Mouse (Mus musculus): Measurements from ENCODE around the gene Rgl1. TPM values are rescaled to one million over a fixed set of nuclear protein-coding genes. Genes with fewer than 3 reads are reported as not detected.

The Rgl1 gene
- total RNA-seq, 2 experiments from 2014 or later: 37.0 to 38.2 TPM

DNA sequence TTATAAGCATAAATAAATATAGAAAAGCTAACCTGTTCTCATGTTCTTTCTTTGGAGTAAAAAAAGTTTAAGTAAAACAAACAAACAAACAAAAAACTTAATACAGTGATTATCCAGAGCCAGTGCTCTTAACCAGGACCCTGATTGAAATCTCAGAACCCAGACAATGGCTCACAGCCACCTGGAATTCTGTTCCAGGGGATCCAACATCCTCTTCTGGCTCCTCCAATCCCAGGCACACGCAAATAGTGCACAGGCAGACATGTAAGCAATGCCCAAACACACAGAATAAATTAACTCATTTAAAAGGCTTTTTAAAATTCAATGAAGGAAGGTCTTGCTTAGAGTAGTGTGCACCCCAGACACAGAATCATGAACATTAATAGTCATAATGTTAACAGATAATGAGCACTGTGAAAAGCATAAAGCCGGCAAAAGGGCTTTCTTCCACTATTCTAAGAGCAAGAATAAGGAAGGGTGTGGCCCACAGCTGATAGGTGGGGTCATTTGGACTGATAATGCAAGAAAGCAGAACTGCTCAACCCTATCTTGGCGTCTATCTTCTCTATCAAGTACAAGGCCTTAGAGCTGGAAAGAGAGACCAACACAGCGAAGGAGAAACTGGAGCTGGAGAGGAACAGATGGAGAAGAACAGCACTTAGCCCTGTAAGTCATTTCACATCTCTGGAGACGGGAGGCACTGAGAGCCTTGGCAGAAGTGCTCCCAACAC, 160.1 kb downstream of the Rgl1 start:
- no peak for DNase-seq (ENCODE audit: low spot score)
- intact Hi-C loops (cut with DNase I): loop anchor here (2.0 kb wide), 1 partner anchor 15 kb away; no protein-coding TSS in a partner anchor

DNA sequence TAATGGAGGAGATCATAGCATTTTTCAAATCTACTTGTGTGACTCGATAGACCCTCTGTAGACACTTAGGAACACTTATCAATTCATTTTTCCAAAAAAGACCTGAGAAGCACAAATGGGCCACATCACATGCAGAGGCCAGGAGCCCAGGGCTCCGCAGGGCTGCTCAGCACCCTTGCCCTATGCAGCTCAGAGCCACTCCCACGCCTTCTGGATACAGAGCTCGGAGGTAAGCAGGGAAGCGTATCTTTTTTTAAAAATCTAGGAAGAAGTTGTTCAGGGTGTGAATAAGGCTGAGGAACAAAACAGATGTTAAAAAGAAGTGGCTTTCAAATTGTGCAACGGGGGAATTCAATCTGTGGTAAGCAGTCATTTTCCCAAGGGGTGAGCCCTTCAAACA, 162.0 kb downstream of the Rgl1 start:
- intact Hi-C loops (cut with DNase I): no loop called here
- no peak for DNase-seq (ENCODE audit: low spot score)

DNA sequence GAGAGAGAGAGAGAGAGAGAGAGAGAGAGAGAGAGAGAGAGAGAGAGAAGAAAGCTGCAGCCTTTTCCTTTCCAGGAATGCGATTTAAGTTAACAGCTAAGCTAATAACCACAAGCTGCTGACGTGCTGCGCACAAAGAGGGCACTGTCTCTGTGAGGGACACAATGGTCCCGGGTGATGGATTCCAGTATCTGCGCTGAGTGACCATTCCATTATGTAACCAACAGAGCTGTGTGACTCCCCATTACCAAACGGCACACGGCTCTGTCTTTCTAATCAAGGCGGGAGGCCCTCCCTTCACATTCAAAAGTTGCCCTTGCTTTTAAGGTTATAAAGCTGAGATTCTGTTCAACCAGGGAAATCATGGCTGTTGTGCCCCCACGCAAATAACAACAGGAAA, 162.5 kb downstream of the Rgl1 start:
- no peak for DNase-seq (ENCODE audit: low spot score)
- intact Hi-C loops (cut with DNase I): no loop called here

DNA sequence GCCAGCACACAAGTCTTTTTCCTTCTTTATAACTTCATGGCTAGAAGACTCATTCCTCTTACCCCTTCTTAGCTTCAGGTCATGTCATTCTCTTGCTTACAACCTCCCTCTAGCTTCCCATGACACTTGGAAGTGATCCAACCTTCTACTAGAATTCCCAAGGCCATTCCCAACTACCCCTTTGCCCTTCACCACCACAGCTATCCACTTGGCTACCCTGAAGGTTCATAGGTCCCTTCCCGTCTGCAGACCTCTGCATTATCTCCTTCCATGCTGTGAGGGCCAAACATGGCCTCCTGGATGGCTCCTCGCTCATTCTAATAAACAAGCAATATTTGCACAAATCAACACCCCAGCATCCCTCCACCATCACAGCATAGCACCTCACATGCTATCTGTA, 165.7 kb downstream of the Rgl1 start:
- intact Hi-C loops (cut with DNase I): no loop called here
- DNase-seq (ENCODE audit: low spot score): no peak

DNA sequence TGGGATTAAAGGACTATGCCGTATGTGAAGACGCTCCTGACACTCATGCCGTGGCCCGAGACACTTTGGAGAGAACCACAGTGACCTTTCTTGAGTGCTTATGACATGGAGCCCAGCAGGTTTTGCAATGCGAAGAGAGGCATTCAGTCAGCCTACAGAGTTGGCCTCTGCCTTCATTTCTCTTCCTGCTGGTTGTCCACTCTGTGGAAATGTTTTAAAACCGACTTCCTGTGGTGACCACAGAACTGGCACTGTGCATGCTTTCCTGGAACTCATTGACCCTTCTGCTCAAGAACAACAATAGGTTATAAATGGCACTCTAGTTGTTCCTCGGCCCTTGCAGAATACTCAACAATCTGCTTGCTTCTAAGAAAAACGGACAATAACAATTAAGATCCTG, 166.8 kb downstream of the Rgl1 start:
- intact Hi-C loops (cut with DNase I): no loop called here
- DNase-seq (ENCODE audit: low spot score): no peak

DNA sequence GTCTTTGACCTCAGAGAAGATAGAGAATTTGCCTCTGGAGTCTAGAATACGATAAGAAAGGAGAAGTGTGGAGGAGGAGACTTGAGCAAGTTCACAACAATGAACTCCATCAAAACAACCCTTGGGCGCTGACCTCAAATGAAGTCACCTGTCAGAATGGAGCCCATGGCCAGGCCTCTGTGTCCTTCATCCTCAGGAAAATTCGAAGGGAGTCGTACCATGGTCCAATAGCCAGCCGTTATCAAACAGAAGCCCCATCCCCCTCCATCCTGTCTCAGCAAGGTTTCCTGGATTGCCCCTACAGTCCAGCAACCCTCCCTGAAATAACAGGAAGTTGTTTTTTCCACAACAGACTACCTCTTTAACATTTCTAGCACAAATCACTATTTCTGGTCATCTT, 171.5 kb downstream of the Rgl1 start:
- intact Hi-C loops (cut with DNase I): no loop called here
- no peak for DNase-seq (ENCODE audit: low spot score)

DNA sequence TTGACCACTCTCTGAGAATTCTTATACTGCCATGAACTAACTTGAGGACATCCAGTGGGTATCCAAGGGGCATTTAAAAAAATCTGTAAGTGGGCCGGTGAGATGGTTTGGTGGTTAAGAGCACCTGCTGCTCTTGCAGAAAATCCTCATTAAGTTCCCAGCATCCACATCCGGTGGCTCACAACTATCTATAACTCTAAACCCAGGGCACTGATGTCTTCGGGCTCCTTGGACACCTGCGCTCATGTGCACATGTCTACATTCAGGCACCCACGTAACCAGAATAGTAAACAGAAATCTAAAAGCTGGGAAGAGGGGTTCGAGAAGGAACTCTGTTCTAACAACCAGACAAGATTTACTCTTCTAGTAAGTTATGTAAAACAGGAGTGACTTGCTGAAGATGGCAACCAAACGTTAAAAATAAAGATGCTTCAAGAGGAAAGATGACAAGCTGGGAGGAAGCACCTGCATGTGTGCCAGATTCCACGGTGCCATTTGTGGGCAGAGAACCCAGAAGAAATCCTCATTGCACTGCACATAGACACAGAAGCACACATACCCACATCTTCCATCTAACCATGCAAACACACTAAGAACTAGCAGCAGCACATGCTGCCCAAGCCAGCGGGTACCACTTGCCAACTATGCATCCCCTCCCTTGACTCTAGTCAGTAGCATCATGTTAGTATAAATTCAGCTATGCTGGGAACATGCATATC, 172.2 kb downstream of the Rgl1 start:
- intact Hi-C loops (cut with DNase I): loop anchor here (2.0 kb wide), 1 partner anchor 15 kb away; no protein-coding TSS in a partner anchor
- DNase-seq (ENCODE audit: low spot score): no peak

DNA sequence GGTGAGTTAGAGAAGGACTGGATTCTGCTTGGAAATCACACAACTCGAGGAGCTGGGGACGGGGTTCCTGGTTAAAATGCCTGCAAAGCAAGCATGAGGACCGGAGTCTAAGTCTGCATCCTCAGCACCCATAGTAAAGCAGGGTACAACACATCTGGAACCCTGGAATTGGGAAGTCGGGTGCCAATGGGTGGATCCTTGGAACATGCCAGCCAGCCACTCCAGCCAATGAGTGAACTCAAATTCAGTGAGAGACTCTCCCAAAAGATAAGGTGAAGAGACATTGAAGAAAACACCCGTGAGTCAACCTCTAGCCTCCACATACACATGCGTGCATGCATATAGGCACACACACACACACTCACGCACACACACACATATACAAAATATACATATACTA, 172.8 kb downstream of the Rgl1 start:
- no peak for DNase-seq (ENCODE audit: low spot score)
- intact Hi-C loops (cut with DNase I): loop anchor here (2.0 kb wide), 1 partner anchor 15 kb away; no protein-coding TSS in a partner anchor

DNA sequence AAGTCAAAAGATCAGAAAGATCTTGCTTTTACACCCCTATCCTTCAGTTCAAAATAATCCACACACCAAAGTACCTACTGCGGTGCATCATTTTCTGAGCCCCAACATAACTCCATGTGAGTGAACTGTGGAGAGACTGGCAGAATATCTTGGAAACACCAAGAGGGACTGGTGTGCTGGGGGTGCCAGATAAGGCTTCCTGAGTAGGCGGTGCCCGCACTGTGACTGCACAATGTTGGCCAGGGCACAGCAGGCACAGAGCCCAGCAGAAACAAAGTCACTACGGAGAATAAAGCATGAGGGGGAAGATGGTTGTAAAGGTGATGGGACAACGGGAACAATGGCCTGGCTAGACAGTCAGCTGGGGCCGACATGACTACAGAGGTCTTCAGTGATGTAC, 173.5 kb downstream of the Rgl1 start:
- intact Hi-C loops (cut with DNase I): loop anchor here (2.0 kb wide), 1 partner anchor 14 kb away; no protein-coding TSS in a partner anchor
- no peak for DNase-seq (ENCODE audit: low spot score)

DNA sequence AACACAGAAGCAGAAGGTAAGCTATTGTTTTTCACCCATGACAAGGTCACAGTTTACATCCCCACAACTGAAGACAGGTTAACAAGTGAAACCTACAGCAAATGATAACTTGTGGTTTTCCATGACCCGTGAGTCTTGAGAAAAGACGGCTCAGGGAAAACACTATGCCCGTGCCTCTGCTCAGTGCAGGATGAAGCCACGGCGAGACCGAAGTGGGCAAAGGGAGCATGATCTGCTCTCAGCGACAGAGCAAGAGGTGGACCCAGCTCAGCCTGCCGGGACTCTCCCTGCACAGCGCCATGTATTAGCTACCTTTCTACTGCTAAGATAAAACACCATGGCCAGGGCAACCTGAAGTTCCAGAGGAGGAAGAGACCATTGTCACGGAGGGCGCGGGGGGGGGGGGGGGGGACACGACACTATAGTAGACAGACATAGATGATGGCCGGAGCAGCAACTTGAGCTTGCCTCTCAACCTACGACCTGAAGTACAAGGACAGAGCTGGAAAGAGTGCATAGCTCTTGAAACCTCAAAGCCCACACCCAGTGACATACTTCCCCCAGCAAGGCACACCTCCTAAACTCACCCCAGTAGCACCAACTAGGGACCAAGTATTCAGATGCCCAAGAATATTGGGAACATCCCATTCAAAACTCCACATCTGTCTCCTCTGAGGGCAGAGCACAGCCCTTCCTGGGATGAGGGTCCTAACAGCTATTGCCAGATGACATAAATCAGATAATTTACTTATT, 174.2 kb downstream of the Rgl1 start:
- intact Hi-C loops (cut with DNase I): loop anchor here (2.0 kb wide), 2 partner anchors 13 to 15 kb away; no protein-coding TSS in a partner anchor
- DNase-seq (ENCODE audit: low spot score): no peak

DNA sequence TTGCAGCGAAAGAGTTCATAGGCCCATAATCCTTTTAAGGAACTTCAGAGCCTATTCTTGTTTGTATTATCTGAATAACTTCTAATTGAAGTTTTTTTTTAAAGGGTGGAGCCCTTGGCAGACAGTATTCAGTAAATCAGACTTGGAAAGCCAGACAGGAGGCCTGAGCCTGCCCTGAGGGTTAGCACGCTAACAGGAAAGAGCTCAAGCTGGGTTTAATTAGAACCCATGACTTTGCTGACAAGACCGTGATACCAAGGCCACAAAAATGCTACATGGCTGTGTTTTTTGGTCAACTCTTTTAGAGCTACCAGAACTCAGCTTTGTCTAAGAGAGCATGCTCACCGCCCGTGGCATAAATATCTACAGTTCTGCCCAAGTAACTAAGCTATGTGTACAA, 175.8 kb downstream of the Rgl1 start:
- no peak for DNase-seq (ENCODE audit: low spot score)
- intact Hi-C loops (cut with DNase I): loop anchor here (2.0 kb wide), 1 partner anchor 16 kb away; no protein-coding TSS in a partner anchor

DNA sequence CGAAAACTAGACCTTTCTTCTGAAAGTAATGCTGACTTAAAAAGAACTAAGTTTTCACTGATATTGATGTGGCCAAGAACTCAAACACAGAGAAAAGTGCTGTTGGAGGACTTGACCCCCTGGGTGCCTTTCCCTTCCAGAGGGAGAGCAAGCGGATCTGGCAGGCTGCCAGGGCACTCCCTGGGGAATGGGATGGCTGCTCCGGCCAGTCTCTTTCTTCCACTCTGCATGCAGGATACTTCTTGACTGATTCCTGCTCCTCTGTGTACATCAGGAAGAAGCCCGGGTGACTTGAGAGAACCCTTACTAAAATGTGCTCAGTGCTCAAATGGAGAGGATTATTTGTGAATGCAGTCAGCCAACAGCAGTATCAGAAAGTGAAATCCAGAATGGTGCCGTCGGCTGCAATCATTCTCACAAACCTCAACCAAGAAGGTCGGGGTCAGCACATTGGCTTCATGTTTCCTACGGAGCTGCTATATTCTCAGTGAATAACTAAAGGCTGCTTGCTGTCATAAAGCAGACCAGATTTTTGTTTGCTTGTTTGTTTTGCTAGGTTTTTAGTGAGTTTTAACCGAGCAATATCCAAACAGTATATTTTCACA, 176.7 kb downstream of the Rgl1 start:
- intact Hi-C loops (cut with DNase I): no loop called here
- DNase-seq (ENCODE audit: low spot score): peak; percentile 63

DNA sequence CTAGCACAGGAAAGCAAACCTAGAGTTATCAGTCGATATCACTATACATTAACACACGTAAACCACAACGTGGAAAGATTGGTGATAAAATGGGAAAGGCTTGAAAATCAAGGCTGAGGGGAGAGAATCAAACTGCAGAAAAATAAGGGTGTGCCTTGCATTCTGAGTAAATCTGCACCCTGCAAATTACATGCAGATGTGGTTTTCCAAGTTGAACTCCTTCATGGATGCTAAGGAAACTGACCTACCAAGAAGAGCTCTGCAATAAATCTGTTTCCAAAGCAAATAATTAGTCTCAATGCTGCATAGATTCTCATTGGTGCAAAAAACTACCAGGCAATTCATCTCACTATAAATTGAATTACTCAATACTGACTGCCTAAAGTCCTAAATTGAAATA, 178.7 kb downstream of the Rgl1 start:
- DNase-seq (ENCODE audit: low spot score): no peak
- intact Hi-C loops (cut with DNase I): no loop called here

DNA sequence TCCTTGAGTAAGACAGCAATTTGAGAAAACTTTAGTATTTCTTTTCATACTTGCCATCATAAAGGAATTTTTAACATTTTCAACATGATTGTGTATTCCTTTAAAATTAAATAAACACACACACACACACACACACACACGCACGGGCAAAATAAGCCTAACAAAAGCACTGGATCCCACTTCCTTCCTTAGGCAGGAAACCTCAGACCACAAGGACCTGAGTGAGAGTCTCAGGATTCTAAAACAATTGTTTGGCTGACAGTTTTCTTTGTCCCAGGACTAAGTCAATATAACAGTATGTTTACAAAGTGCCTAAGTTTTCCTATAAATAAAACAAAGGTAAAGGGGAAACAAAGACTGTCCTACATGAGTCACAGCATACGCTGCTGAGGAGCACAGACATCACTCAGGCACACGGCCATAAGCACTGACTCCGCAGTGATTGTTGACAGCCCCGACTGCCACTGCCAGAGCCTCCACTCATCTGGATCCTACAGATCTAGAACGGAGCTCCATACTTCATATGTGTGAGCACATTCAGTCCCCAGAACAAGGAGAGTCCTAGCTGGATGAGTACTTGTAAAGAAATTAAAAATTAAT, 180.7 kb downstream of the Rgl1 start:
- intact Hi-C loops (cut with DNase I): loop anchor here (2.0 kb wide), 1 partner anchor 37 kb away; no protein-coding TSS in a partner anchor
- no peak for DNase-seq (ENCODE audit: low spot score)

DNA sequence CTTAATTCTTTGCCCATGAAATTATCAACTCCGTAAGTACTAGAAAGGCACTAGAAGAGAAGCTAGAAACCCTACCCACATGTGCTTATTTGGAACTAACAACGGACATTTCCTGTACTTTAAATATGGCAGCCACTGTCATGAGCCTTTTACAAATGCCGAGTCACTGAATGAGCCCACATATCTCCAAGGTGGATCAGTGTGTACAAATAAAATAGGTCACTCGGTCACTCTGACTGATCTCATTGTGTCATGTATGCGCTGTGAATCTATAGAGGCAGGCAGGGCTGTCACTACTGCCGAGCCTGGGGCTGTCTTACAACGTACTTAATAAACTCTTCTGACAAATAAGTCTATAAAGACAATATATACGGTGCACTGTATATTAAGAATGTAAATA, 181.2 kb downstream of the Rgl1 start:
- intact Hi-C loops (cut with DNase I): loop anchor here (2.0 kb wide), 1 partner anchor 38 kb away; no protein-coding TSS in a partner anchor
- DNase-seq (ENCODE audit: low spot score): no peak

DNA sequence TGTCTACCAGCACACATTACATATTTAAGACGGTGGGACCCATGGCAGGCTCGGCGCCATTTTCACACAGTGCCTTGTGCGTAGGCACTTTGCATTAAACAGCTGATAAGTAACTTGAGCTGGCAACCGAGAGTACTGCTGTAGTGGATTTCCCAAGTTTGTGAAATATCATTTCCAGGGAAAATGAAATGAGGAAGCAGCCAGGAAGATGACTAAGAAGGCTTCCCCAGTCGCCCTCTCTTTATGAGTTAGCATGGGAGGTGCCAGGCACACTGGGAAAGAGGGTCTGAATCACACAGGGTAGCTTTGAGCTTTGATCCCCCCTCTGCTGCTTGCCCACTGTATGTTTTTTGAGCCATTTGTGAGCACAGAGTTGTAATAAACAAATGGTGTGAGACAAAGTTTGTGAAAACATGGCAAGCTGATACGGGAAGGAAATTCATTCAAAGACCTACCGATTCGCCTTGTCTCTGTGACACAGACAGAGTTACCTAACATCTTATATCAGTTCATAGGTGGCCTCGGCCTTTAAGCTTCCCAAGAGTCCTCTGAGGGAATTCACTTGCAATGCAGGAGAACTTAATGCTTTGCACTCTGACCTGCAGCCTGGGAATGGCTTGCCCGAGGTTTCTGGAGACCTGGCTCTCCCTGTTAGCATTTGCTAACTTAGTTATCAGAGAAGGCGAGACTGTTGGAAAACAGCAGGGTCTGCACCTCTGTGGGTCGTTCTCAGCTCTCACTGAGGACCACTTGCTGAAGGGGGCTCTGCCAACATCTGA, 184.8 kb downstream of the Rgl1 start:
- intact Hi-C loops (cut with DNase I): no loop called here
- no peak for DNase-seq (ENCODE audit: low spot score)

DNA sequence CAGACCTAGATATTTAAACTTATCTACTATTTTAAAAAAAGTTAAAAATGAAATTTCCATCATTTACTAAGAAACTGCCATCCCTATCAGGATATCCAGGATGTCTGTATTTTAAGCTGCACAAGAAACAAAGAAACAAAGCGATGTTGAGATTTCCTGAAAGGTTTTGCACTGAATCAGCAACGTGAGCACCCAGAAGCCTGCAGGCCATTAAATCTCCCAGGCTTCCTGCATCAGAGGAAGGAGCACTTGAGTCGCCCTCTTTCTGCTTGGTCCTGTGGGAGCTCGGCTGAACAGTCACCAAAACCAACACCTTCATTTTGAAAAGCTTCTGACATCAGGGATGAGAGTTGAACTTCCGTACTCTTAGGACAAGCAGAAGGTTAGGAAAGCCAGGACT, 187.2 kb downstream of the Rgl1 start:
- intact Hi-C loops (cut with DNase I): loop anchor here (2.0 kb wide), 1 partner anchor 14 kb away; no protein-coding TSS in a partner anchor

DNA sequence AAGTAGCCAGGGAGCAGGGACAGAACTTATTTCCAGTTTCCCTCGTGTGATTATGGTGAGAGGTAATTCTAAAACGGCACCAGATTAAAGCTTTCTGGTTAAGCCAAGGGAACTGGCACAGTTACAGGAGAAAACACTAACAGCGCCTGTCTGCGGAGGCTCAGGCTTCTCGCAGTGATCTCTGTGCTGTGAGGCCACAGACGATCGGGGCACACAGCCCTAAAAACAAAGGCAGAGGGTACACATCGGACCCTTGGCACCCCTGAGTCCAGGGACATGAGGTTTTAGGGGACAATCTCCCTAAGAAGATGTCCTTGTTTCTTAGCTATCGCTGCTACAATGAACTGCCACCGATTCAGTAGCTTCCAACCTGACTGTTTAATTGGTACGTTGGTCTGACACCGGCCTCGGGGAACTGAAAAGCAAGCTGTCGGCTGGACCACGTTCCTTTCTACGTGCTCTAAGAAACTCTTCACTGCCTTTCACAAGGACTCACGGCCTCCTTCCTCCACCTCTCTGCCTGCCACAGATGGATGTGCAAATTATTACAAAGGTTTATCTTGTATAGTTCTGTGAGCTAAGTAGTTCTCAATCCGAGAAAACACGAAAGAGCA, 187.9 kb downstream of the Rgl1 start:
- intact Hi-C loops (cut with DNase I): loop anchor here (2.0 kb wide), 1 partner anchor 15 kb away; no protein-coding TSS in a partner anchor
- no peak for DNase-seq (ENCODE audit: low spot score)

More for the DNA sequence above, 187.2 kb downstream of the Rgl1 start:
- DNase-seq (ENCODE audit: low spot score): no peak
